Mouse (Mus musculus): ENCODE measurements around the gene Parp16.

DNA sequence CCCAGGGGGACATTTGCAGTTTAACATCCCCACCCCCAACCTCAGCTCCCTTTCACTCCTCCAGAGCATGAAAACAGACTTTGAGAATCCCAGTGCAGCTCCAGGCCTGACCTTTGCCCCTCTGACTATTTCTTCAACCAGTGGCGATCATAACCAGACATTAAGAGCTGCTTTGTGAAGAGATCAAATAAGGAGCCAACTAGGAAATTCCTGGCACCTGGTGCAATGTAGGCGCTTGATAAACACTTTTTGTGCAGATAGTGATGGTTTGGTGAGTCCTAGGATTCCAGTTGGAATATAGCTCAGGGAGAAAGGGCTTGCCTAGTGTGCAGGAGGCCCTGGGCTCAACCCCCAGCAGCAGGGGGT is 3.8 kb upstream of the Parp16 start:
- no peak for TF ChIP-seq CTCF (IDR thresholded peaks at IDR 0.05; ENCODE audit: control insufficient read depth, insufficient read depth, insufficient read length)
- no peak for TF ChIP-seq MAX (IDR thresholded peaks at IDR 0.05)
- no peak for TF ChIP-seq MYOG (IDR thresholded peaks at IDR 0.05; ENCODE audit: control insufficient read depth, extremely low read depth, insufficient read length)
- no peak for TF ChIP-seq MYOD1 (IDR thresholded peaks at IDR 0.05; ENCODE audit: control insufficient read depth, insufficient read length, low read depth)
- TF ChIP-seq USF1 (IDR thresholded peaks at IDR 0.05; ENCODE audit: low read depth): no peak

All from C2C12 (cell line).